Mouse (Mus musculus): ENCODE results near the gene Cnmd.

- TF ChIP-seq CTCF (conservative IDR thresholded peaks at IDR 0.05; ENCODE audit: insufficient read depth, insufficient read length, low read depth, low read length) (no peak), POLR2A (IDR thresholded peaks at IDR 0.05; ENCODE audit: low read depth, low read length) (no peak)
Observed at GRCm38 (mm10) chr14:79690068-79690844, 28.3 kb upstream of the Cnmd start.

All from kidney, adult 2 months (tissue).